Mouse (Mus musculus) stomach, postnatal 0 days (tissue): ENCODE results near the gene Bcl2l11. TPM values are rescaled to one million over a fixed set of nuclear protein-coding genes. Genes with fewer than 3 reads are reported as not detected.

ENCODE experiments used
- ATAC-seq: fragments of 200-750 bp; cut with Nextera tagmentation; 2 replicates; pipeline ENCODE4 v1.8.0; 2017; ENCODE audit not compliant: low FRiP score, low TSS enrichment
- DNase-seq: peaks from one replicate; pipeline ENCODE4 v3.0.0-alpha.2; 2016; ENCODE audit warnings: low spot score
- H3K27ac ChIP-seq: fragments of 300-500 bp; sonication (generic); replicated peaks from 2 replicates; pipeline ENCODE4 v1.5.1; 2014; ENCODE audit warnings: mild to moderate bottlenecking, control low read depth
- H3K27me3 ChIP-seq: fragments of 300-500 bp; sonication (generic); 2 replicates; pipeline ENCODE4 v1.6.1; 2014; ENCODE audit warnings: low read length; ENCODE audit not compliant: control insufficient read depth, insufficient read depth
- H3K36me3 ChIP-seq: fragments of 300-500 bp; sonication (generic); 2 replicates; pipeline ENCODE4 v1.6.1; 2014; ENCODE audit warnings: low read length, mixed read lengths; ENCODE audit not compliant: control insufficient read depth, insufficient read depth
- H3K4me1 ChIP-seq: fragments of 300-500 bp; sonication (generic); replicated peaks from 2 replicates; pipeline ENCODE4 v1.6.1; 2014; ENCODE audit warnings: antibody characterized with exemption; ENCODE audit not compliant: control insufficient read depth, insufficient read depth
- H3K4me2 ChIP-seq: fragments of 300-500 bp; sonication (generic); replicated peaks from 2 replicates; pipeline ENCODE4 v1.6.1; 2014; ENCODE audit warnings: low read depth, mild to moderate bottlenecking, control low read depth, moderate library complexity
- H3K4me3 ChIP-seq: fragments of 300-500 bp; sonication (generic); 2 replicates; pipeline ENCODE4 v1.5.1; 2014; ENCODE audit warnings: low read depth, low read length, control low read depth
- H3K9ac ChIP-seq: fragments of 300-500 bp; sonication (generic); 2 replicates; pipeline ENCODE4 v1.6.1; 2014; ENCODE audit warnings: mild to moderate bottlenecking, low read length, control low read depth, mixed read lengths
- H3K9me3 ChIP-seq: fragments of 300-500 bp; sonication (generic); 2 replicates; pipeline ENCODE4 v1.6.1; 2016; ENCODE audit warnings: low read length; ENCODE audit not compliant: control insufficient read depth
- CTCF ChIP-seq: IDR thresholded peaks from 2 replicates; pipeline ENCODE4 v1.5.1; 2016; ENCODE audit warnings: antibody characterized with exemption, low read depth, mild to moderate bottlenecking, moderate library complexity
- EP300 ChIP-seq: optimal IDR thresholded peaks from 2 replicates; pipeline ENCODE3; 2016; ENCODE audit warnings: antibody characterized with exemption
- WGBS: fragments of 180-500 bp; shearing (Covaris S2); extraction: QIAGEN DNeasy Blood & Tissue Kit; methylation state at CpG from one replicate; pipeline ENCODE4 v1.1.7; 2014; 5-methylcytosine and 5-hydroxymethylcytosine counted together
- polyA plus RNA-seq: library from polyadenylated mRNA; unstranded; fragments of >200 nt; fragmentation: Nextera tagmentation; extraction: Ambion mirVana; gene quantifications from 2 replicates; pipeline ENCODE4 v1.2.1, GENCODE M21; 2015

The Bcl2l11 gene
- polyA plus RNA-seq, 1 experiment from 2014 or later: 6.2 TPM

- H3K36me3 ChIP-seq: no peaks in the 10 kb centered on the region
- H3K4me3 ChIP-seq: no peak overlapping the region
- H3K4me2 ChIP-seq: no peak overlapping the region
- WGBS: 90% methylated on average over 3 of the region's 3 CpGs
- no peaks in the 10 kb centered on the region for H3K9me3 ChIP-seq
- TF ChIP-seq CTCF: no peak
- TF ChIP-seq EP300: no peak
- no peaks in the 10 kb centered on the region for H3K27me3 ChIP-seq
- H3K4me1 ChIP-seq: no peaks in the 10 kb centered on the region
- no peak overlapping the region for H3K9ac ChIP-seq
- no peak overlapping the region for H3K27ac ChIP-seq
- ATAC-seq: no peak
- DNase-seq: no peak
Measured at GRCm38 (mm10) chr2:128188461-128188860, 62.6 kb downstream of the Bcl2l11 start.

DNA sequence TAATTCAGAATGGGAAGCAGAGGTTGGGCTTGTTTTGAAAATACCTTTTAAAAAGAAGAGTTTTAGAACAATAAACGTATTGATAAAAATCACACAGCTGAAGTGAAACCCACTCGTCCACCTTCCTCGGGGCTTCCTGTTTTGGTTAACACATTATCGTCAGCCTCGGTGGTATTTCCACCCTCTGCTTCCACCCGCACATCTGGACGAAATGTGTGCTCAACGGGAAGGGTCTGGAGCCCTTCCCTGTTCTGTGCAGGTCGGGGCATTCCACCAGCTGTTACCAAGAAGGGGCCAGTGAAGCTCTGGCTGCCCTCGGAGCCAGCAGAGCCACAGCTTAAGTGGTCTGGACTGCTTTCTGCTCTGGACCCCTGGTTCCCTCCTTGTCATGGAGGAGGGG lies 63.9 kb downstream of the Bcl2l11 start:
- no peak overlapping the region for H3K27ac ChIP-seq
- H3K4me3 ChIP-seq: no peak overlapping the region
- no peaks in the 10 kb centered on the region for H3K27me3 ChIP-seq
- H3K4me2 ChIP-seq: no peak overlapping the region
- no peak overlapping the region for H3K9ac ChIP-seq
- TF ChIP-seq EP300 (no peak), CTCF (no peak)
- no peaks in the 10 kb centered on the region for H3K36me3 ChIP-seq
- no peak for DNase-seq
- no peak for ATAC-seq
- WGBS: 43% methylated on average over 10 of the region's 10 CpGs
- no peaks in the 10 kb centered on the region for H3K4me1 ChIP-seq
- no peaks in the 10 kb centered on the region for H3K9me3 ChIP-seq

DNA sequence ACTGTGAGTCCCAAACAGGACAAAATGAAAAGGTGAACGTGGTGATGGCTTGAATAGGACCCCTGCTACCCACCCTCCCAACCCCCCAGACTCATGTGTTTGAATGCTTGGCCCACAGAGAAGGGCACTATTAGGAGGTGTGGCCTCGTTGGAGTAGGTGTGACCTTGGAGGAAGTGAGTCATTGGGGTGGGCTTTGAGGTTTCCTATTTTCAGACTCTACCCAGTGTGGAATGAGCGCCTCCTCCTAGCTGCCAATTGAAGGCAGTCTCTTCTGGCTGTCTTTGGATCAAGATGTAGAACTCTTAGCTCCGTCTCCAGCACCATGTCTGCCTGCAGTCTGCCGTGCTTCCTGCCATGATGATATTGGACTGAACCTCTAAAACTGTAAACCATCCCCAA lies 64.4 kb downstream of the Bcl2l11 start:
- no peak overlapping the region for H3K4me3 ChIP-seq
- WGBS: 71% methylated on average over 5 of the region's 5 CpGs
- DNase-seq (no peak), ATAC-seq (no peak)
- TF ChIP-seq EP300 (no peak), CTCF (no peak)
- no peaks in the 10 kb centered on the region for H3K36me3 ChIP-seq
- no peak overlapping the region for H3K4me2 ChIP-seq
- H3K9me3 ChIP-seq: no peaks in the 10 kb centered on the region
- no peaks in the 10 kb centered on the region for H3K4me1 ChIP-seq
- H3K27ac ChIP-seq: no peak overlapping the region
- H3K9ac ChIP-seq: no peak overlapping the region
- no peaks in the 10 kb centered on the region for H3K27me3 ChIP-seq

DNA sequence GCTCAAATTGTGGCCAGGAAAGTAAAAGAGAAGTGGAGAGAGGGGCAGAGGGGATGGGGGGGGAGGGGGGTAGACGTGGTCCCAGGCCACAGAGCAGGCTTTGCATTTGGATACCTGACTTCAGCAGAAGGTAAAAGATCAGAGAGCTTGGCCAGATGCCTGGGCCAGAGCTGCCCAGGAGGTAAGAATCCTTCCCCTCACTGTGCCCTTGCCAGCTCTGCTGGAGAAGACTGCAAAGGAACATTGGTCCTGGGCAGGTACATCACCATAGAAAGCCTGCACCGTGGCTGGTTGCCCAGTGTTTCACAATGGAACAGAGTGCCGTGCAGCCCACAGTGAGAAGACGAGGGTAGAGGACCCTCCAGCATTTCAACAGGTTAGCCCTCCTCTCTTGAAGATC lies 67.6 kb downstream of the Bcl2l11 start:
- no peaks in the 10 kb centered on the region for H3K36me3 ChIP-seq
- no peak overlapping the region for H3K4me3 ChIP-seq
- no peak overlapping the region for H3K27ac ChIP-seq
- H3K9me3 ChIP-seq: no peaks in the 10 kb centered on the region
- DNase-seq (no peak), ATAC-seq (no peak)
- H3K27me3 ChIP-seq: no peaks in the 10 kb centered on the region
- H3K9ac ChIP-seq: no peak overlapping the region
- H3K4me1 ChIP-seq: no peaks in the 10 kb centered on the region
- no peak overlapping the region for H3K4me2 ChIP-seq
- no peak for TF ChIP-seq EP300
- TF ChIP-seq CTCF: no peak
- 59% methylated on average over 4 of the region's 4 CpGs for WGBS

- Histone ChIP-seq H3K4me3 (no peak overlapping the region), H3K27me3 (no peaks in the 10 kb centered on the region), H3K36me3 (no peaks in the 10 kb centered on the region), H3K9me3 (no peaks in the 10 kb centered on the region), H3K4me2 (no peak overlapping the region), H3K9ac (no peak overlapping the region), H3K4me1 (no peaks in the 10 kb centered on the region), H3K27ac (no peak overlapping the region)
- DNase-seq: no peak
- ATAC-seq: no peak
- no peak for TF ChIP-seq CTCF
- no peak for TF ChIP-seq EP300
- 87% methylated on average over 3 of the region's 3 CpGs for WGBS
Measured at GRCm38 (mm10) chr2:128197379-128197778, 71.5 kb downstream of the Bcl2l11 start.

- Histone ChIP-seq H3K4me3 (no peak overlapping the region), H3K27me3 (no peaks in the 10 kb centered on the region), H3K27ac (no peak overlapping the region), H3K36me3 (no peaks in the 10 kb centered on the region), H3K4me1 (no peaks in the 10 kb centered on the region), H3K4me2 (no peak overlapping the region), H3K9ac (no peak overlapping the region), H3K9me3 (no peaks in the 10 kb centered on the region)
- TF ChIP-seq EP300 (no peak), CTCF (no peak)
- ATAC-seq (no peak), DNase-seq (no peak)
- WGBS: 30% methylated on average over 3 of the region's 3 CpGs
Measured at GRCm38 (mm10) chr2:128203147-128203546, 77.3 kb downstream of the Bcl2l11 start.
